Mouse (Mus musculus) erythroblast, embryonic 14.5 days (primary cell): ENCODE data around the gene Tsfm. TPM values are rescaled to one million over a fixed set of nuclear protein-coding genes. Genes with fewer than 3 reads are reported as not detected.

ENCODE experiments used
- H3K27me3 ChIP-seq: 2 replicates; pipeline ENCODE4 v1.6.1; 2012; ENCODE audit warnings: inconsistent platforms; ENCODE audit not compliant: control insufficient read depth
- H3K36me3 ChIP-seq: 2 replicates; pipeline ENCODE4 v1.6.1; 2012; ENCODE audit warnings: mild to moderate bottlenecking, inconsistent platforms; ENCODE audit not compliant: control insufficient read depth
- H3K4me1 ChIP-seq: 2 replicates; pipeline ENCODE4 v1.6.1; 2012; ENCODE audit warnings: inconsistent platforms; ENCODE audit not compliant: control insufficient read depth
- H3K4me3 ChIP-seq: replicated peaks from 2 replicates; pipeline ENCODE3; 2012; ENCODE audit warnings: moderate library complexity, mild to moderate bottlenecking, inconsistent platforms
- H3K9me3 ChIP-seq: 2 replicates; pipeline ENCODE4 v1.6.1; 2012; ENCODE audit warnings: low read length, inconsistent platforms, mixed read lengths; ENCODE audit not compliant: control insufficient read depth
- GATA1 ChIP-seq: IDR thresholded peaks from 2 replicates; pipeline ENCODE4 v1.6.1; 2012; ENCODE audit warnings: low read length, inconsistent platforms, mixed read lengths
- TAL1 ChIP-seq: IDR thresholded peaks from 3 replicates; pipeline ENCODE4 v1.6.1; 2012; ENCODE audit warnings: low read length, inconsistent platforms, mixed read lengths
- polyA plus RNA-seq: library from polyadenylated mRNA; stranded (reverse); fragments of >175 nt; gene quantifications from 2 replicates; pipeline ENCODE4 v1.2.3, GENCODE M21; 2012

The Tsfm gene
- polyA plus RNA-seq, 1 experiment, result 2.0 TPM

- H3K4me3 ChIP-seq, result no peak overlapping the region
- no peaks in the 10 kb centered on the region for H3K36me3 ChIP-seq
- peaks cover 93% of the 10 kb centered on the region for H3K27me3 ChIP-seq
- peaks cover 26% of the 10 kb centered on the region for H3K4me1 ChIP-seq
- peaks cover 4% of the 10 kb centered on the region; the same call in 1 of the 2 replicates for H3K9me3 ChIP-seq
- no peak for TF ChIP-seq TAL1
- TF ChIP-seq GATA1, result no peak
Observed at GRCm38 (mm10) chr10:127058708-127059107, 28.1 kb upstream of the Tsfm start.

- peaks cover 97% of the 10 kb centered on the region for H3K27me3 ChIP-seq
- no peaks in the 10 kb centered on the region for H3K36me3 ChIP-seq
- H3K4me1 ChIP-seq, result peaks cover 21% of the 10 kb centered on the region
- TF ChIP-seq GATA1 (no peak), TAL1 (no peak)
- H3K4me3 ChIP-seq, result no peak overlapping the region
- peaks cover 4% of the 10 kb centered on the region; the same call in 1 of the 2 replicates for H3K9me3 ChIP-seq
Observed at GRCm38 (mm10) chr10:127058161-127058560, 27.5 kb upstream of the Tsfm start.

- H3K36me3 ChIP-seq, result no peaks in the 10 kb centered on the region
- no peak for TF ChIP-seq GATA1
- TF ChIP-seq TAL1, result no peak
- peaks cover 4% of the 10 kb centered on the region; the same call in 1 of the 2 replicates for H3K9me3 ChIP-seq
- no peak overlapping the region for H3K4me3 ChIP-seq
- peaks cover 98% of the 10 kb centered on the region for H3K27me3 ChIP-seq
- H3K4me1 ChIP-seq, result peaks cover 14% of the 10 kb centered on the region
Observed at GRCm38 (mm10) chr10:127056490-127056889, 25.9 kb upstream of the Tsfm start.

GRCm38 (mm10) chr10:127055406-127055805, 24.8 kb upstream of the Tsfm start:
- H3K9me3 ChIP-seq, result peaks cover 2% of the 10 kb centered on the region; the same call in 1 of the 2 replicates
- H3K4me1 ChIP-seq, result peaks cover 12% of the 10 kb centered on the region
- no peak for TF ChIP-seq GATA1
- TF ChIP-seq TAL1, result no peak
- H3K4me3 ChIP-seq, result no peak overlapping the region
- no peaks in the 10 kb centered on the region for H3K36me3 ChIP-seq
- peaks cover 98% of the 10 kb centered on the region for H3K27me3 ChIP-seq

- Histone ChIP-seq H3K4me3 (no peak overlapping the region), H3K36me3 (no peaks in the 10 kb centered on the region), H3K27me3 (peaks cover 98% of the 10 kb centered on the region), H3K4me1 (peaks cover 5% of the 10 kb centered on the region), H3K9me3 (peaks cover under 1% of the 10 kb centered on the region; the same call in 1 of the 2 replicates)
- TF ChIP-seq GATA1 (no peak), TAL1 (no peak)
Observed at GRCm38 (mm10) chr10:127054646-127055045, 24.0 kb upstream of the Tsfm start.

- Histone ChIP-seq H3K4me1 (no peaks in the 10 kb centered on the region), H3K9me3 (peaks cover 7% of the 10 kb centered on the region; the same call in 1 of the 2 replicates), H3K4me3 (no peak overlapping the region), H3K36me3 (peaks cover 2% of the 10 kb centered on the region; the same call in 1 of the 2 replicates), H3K27me3 (peaks cover 76% of the 10 kb centered on the region)
- TF ChIP-seq GATA1, result no peak
Observed at GRCm38 (mm10) chr10:127050119-127050474, 19.5 kb upstream of the Tsfm start.

- H3K4me3 ChIP-seq, result no peak overlapping the region
- H3K27me3 ChIP-seq, result peaks cover 70% of the 10 kb centered on the region
Observed at GRCm38 (mm10) chr10:127049395-127050118, 18.9 kb upstream of the Tsfm start.

GRCm38 (mm10) chr10:127048608-127049394, 18.2 kb upstream of the Tsfm start:
- Histone ChIP-seq H3K4me3 (no peak overlapping the region), H3K9me3 (peaks cover 7% of the 10 kb centered on the region; the same call in 1 of the 2 replicates), H3K4me1 (no peaks in the 10 kb centered on the region), H3K36me3 (peaks cover 12% of the 10 kb centered on the region), H3K27me3 (peaks cover 63% of the 10 kb centered on the region)
- TF ChIP-seq TAL1, result no peak
- TF ChIP-seq GATA1, result no peak

More at GRCm38 (mm10) chr10:127049395-127050118, 18.9 kb upstream of the Tsfm start:
- TF ChIP-seq TAL1, result no peak
- no peak for TF ChIP-seq GATA1
- H3K9me3 ChIP-seq, result peaks cover 7% of the 10 kb centered on the region; the same call in 1 of the 2 replicates
- no peaks in the 10 kb centered on the region for H3K4me1 ChIP-seq
- peaks cover 8% of the 10 kb centered on the region for H3K36me3 ChIP-seq

- peaks cover 55% of the 10 kb centered on the region for H3K27me3 ChIP-seq
- peaks cover 7% of the 10 kb centered on the region; the same call in 1 of the 2 replicates for H3K9me3 ChIP-seq
- H3K4me1 ChIP-seq, result peaks cover 3% of the 10 kb centered on the region
- H3K36me3 ChIP-seq, result peaks cover 18% of the 10 kb centered on the region
- TF ChIP-seq GATA1 (no peak), TAL1 (no peak)
- H3K4me3 ChIP-seq, result no peak within 1 kb of the TSS
Observed at GRCm38 (mm10) chr10:127047954-127048353, 17.3 kb upstream of the Tsfm start, which contains the start of gene Cyp27b1. Gene Cyp27b1 (plus strand): TSS chr10:127048250.
